Mouse (Mus musculus) lung, embryonic 15.5 days (tissue): Measurements from ENCODE around the gene Yif1a. TPM values are rescaled to one million over a fixed set of nuclear protein-coding genes. Genes with fewer than 3 reads are reported as not detected.

Experiments used
- ATAC-seq: fragments of 200-750 bp; cut with Nextera tagmentation; 2 replicates; pipeline ENCODE4 v1.8.0; 2017; ENCODE audit warnings: moderate number of reproducible peaks, borderline replicate concordance; ENCODE audit not compliant: low FRiP score, low TSS enrichment; ENCODE audit errors: extremely low read depth
- H3K27ac ChIP-seq: fragments of 300-500 bp; sonication (generic); 2 replicates; pipeline ENCODE4 v1.5.1; 2015; ENCODE audit warnings: moderate library complexity, mild to moderate bottlenecking, inconsistent platforms
- H3K27me3 ChIP-seq: fragments of 300-500 bp; sonication (generic); 2 replicates; pipeline ENCODE4 v1.6.1; 2015; ENCODE audit warnings: inconsistent platforms
- H3K36me3 ChIP-seq: fragments of 300-500 bp; sonication (generic); 2 replicates; pipeline ENCODE4 v1.6.1; 2015; ENCODE audit warnings: inconsistent platforms
- H3K4me1 ChIP-seq: fragments of 300-500 bp; sonication (generic); 2 replicates; pipeline ENCODE4 v1.6.1; 2015; ENCODE audit warnings: inconsistent platforms
- H3K4me2 ChIP-seq: fragments of 300-500 bp; sonication (generic); 2 replicates; pipeline ENCODE4 v1.6.1; 2015; ENCODE audit warnings: inconsistent platforms, mild to moderate bottlenecking, moderate library complexity
- H3K4me3 ChIP-seq: fragments of 300-500 bp; sonication (generic); 2 replicates; pipeline ENCODE4 v1.5.1; 2015; ENCODE audit warnings: mild to moderate bottlenecking, inconsistent platforms
- H3K9ac ChIP-seq: fragments of 300-500 bp; sonication (generic); 2 replicates; pipeline ENCODE4 v1.6.1; 2015; ENCODE audit warnings: inconsistent platforms
- H3K9me3 ChIP-seq: fragments of 300-500 bp; sonication (generic); 2 replicates; pipeline ENCODE4 v1.6.1; 2016; ENCODE audit warnings: inconsistent platforms
- WGBS: fragments of 180-500 bp; shearing (Covaris S2); methylation state at CpG from one replicate; pipeline ENCODE4 v1.1.7; 2015; 5-methylcytosine and 5-hydroxymethylcytosine counted together
- polyA plus RNA-seq: library from polyadenylated mRNA; unstranded; fragments of >200 nt; fragmentation: Nextera tagmentation; extraction: Ambion mirVana; gene quantifications from 2 replicates; pipeline ENCODE4 v1.2.1, GENCODE M21; 2015

Gene Yif1a
- polyA plus RNA-seq, 1 experiment from 2014 or later: 96.8 TPM

- H3K36me3 ChIP-seq: no peaks in the 10 kb centered on the region
- no peak overlapping the region for H3K27ac ChIP-seq
- WGBS: 70% methylated on average over 6 of the region's 6 CpGs
- H3K9me3 ChIP-seq: no peaks in the 10 kb centered on the region
- H3K27me3 ChIP-seq: peaks cover 8% of the 10 kb centered on the region; the same call in 1 of the 2 replicates
- no peak for ATAC-seq
- no peak overlapping the region for H3K9ac ChIP-seq
- H3K4me1 ChIP-seq: peaks cover 62% of the 10 kb centered on the region
- no peak overlapping the region for H3K4me3 ChIP-seq
- no peak overlapping the region for H3K4me2 ChIP-seq
Observed at GRCm38 (mm10) chr19:5062446-5062845, 25.9 kb upstream of the Yif1a start.

GRCm38 (mm10) chr19:5065104-5065503, 23.2 kb upstream of the Yif1a start:
- H3K27ac ChIP-seq: no peak overlapping the region
- H3K4me3 ChIP-seq: no peak overlapping the region
- peaks cover 32% of the 10 kb centered on the region for H3K27me3 ChIP-seq
- H3K36me3 ChIP-seq: no peaks in the 10 kb centered on the region
- H3K9me3 ChIP-seq: no peaks in the 10 kb centered on the region
- H3K9ac ChIP-seq: no peak overlapping the region
- ATAC-seq: no peak
- H3K4me1 ChIP-seq: peaks cover 59% of the 10 kb centered on the region
- H3K4me2 ChIP-seq: no peak overlapping the region
- 25% methylated on average over 7 of the region's 7 CpGs for WGBS

GRCm38 (mm10) chr19:5067040-5067799, 21.1 kb upstream of the Yif1a start:
- peak overlapping the region; percentile 87 for H3K27ac ChIP-seq
- H3K4me3 ChIP-seq: peak overlapping the region; percentile 62
- 6% methylated on average over 15 of the region's 15 CpGs for WGBS
- H3K9me3 ChIP-seq: no peaks in the 10 kb centered on the region
- no peak overlapping the region for H3K9ac ChIP-seq
- peak; percentile 16; the same call in 1 of the 2 replicates for ATAC-seq
- H3K4me2 ChIP-seq: peak overlapping the region; percentile 87
- peaks cover 45% of the 10 kb centered on the region for H3K27me3 ChIP-seq
- H3K36me3 ChIP-seq: no peaks in the 10 kb centered on the region
- H3K4me1 ChIP-seq: peaks cover 56% of the 10 kb centered on the region

- ATAC-seq: peak; percentile 69
- Histone ChIP-seq H3K9ac (peak within 1 kb of the TSS; percentile 65), H3K4me1 (peaks cover 62% of the 10 kb centered on the region), H3K9me3 (no peaks in the 10 kb centered on the region), H3K36me3 (no peaks in the 10 kb centered on the region), H3K27ac (peak within 1 kb of the TSS; percentile 87), H3K4me3 (peak within 1 kb of the TSS; percentile 62), H3K27me3 (peaks cover 45% of the 10 kb centered on the region), H3K4me2 (peak within 1 kb of the TSS; percentile 87)
- WGBS: 2% methylated on average over 45 of the region's 56 CpGs
Observed at GRCm38 (mm10) chr19:5067867-5068569, 20.3 kb upstream of the Yif1a start, which contains the start of gene Cd248. Gene Cd248, plus strand, starts transcription at chr19:5068078.

- Histone ChIP-seq H3K27ac (peak overlapping the region; percentile 75), H3K27me3 (peaks cover 46% of the 10 kb centered on the region), H3K36me3 (no peaks in the 10 kb centered on the region), H3K4me3 (peak overlapping the region; percentile 62), H3K4me1 (peaks cover 62% of the 10 kb centered on the region), H3K9ac (peak overlapping the region; percentile 65), H3K4me2 (peak overlapping the region; percentile 87), H3K9me3 (no peaks in the 10 kb centered on the region)
- no peak for ATAC-seq
- WGBS: 19% methylated on average over 21 of the region's 21 CpGs
Observed at GRCm38 (mm10) chr19:5068570-5069234, 19.6 kb upstream of the Yif1a start.

- no peaks in the 10 kb centered on the region for H3K36me3 ChIP-seq
- no peak for ATAC-seq
- H3K4me2 ChIP-seq: peak overlapping the region; percentile 87
- peaks cover 50% of the 10 kb centered on the region for H3K27me3 ChIP-seq
- H3K9ac ChIP-seq: peak overlapping the region; percentile 65
- peaks cover 62% of the 10 kb centered on the region for H3K4me1 ChIP-seq
- peak overlapping the region; percentile 62 for H3K4me3 ChIP-seq
- 61% methylated on average over 5 of the region's 5 CpGs for WGBS
- H3K9me3 ChIP-seq: no peaks in the 10 kb centered on the region
- peak overlapping the region; percentile 56; the same call in 1 of the 2 replicates for H3K27ac ChIP-seq
Observed at GRCm38 (mm10) chr19:5069486-5069885, 18.9 kb upstream of the Yif1a start.

GRCm38 (mm10) chr19:5069978-5070377, 18.4 kb upstream of the Yif1a start:
- peak overlapping the region; percentile 65 for H3K9ac ChIP-seq
- H3K4me1 ChIP-seq: peaks cover 62% of the 10 kb centered on the region
- 55% methylated on average over 7 of the region's 7 CpGs for WGBS

GRCm38 (mm10) chr19:5071077-5071476, 17.3 kb upstream of the Yif1a start:
- Histone ChIP-seq H3K27ac (peak overlapping the region; percentile 88), H3K9ac (peak overlapping the region; percentile 65), H3K9me3 (no peaks in the 10 kb centered on the region), H3K4me2 (peak overlapping the region; percentile 87), H3K36me3 (no peaks in the 10 kb centered on the region), H3K4me3 (peak overlapping the region; percentile 62), H3K27me3 (peaks cover 50% of the 10 kb centered on the region), H3K4me1 (peaks cover 55% of the 10 kb centered on the region)
- WGBS: 6% methylated on average over 11 of the region's 11 CpGs
- no peak for ATAC-seq

More at GRCm38 (mm10) chr19:5069978-5070377, 18.4 kb upstream of the Yif1a start:
- Histone ChIP-seq H3K27ac (peak overlapping the region; percentile 56), H3K4me3 (peak overlapping the region; percentile 62), H3K36me3 (no peaks in the 10 kb centered on the region), H3K27me3 (peaks cover 50% of the 10 kb centered on the region), H3K4me2 (peak overlapping the region; percentile 87), H3K9me3 (no peaks in the 10 kb centered on the region)
- ATAC-seq: no peak

GRCm38 (mm10) chr19:5071545-5072369, 16.6 kb upstream of the Yif1a start:
- H3K4me3 ChIP-seq: peak overlapping the region; percentile 62
- H3K9me3 ChIP-seq: no peaks in the 10 kb centered on the region
- under 1% methylated on average over 40 of the region's 40 CpGs for WGBS
- H3K27ac ChIP-seq: peak overlapping the region; percentile 88
- H3K36me3 ChIP-seq: no peaks in the 10 kb centered on the region
- peak; percentile 80 for ATAC-seq
- peaks cover 49% of the 10 kb centered on the region for H3K27me3 ChIP-seq
- peak overlapping the region; percentile 65 for H3K9ac ChIP-seq
- H3K4me2 ChIP-seq: peak overlapping the region; percentile 87
- peaks cover 52% of the 10 kb centered on the region for H3K4me1 ChIP-seq

- Histone ChIP-seq H3K36me3 (no peaks in the 10 kb centered on the region), H3K4me1 (peaks cover 44% of the 10 kb centered on the region), H3K9me3 (no peaks in the 10 kb centered on the region), H3K4me3 (peak overlapping the region; percentile 62), H3K9ac (0 out of 2 replicates have a peak overlapping the region, but pooled peaks have one; percentile 65), H3K27me3 (peaks cover 41% of the 10 kb centered on the region), H3K27ac (peak overlapping the region; percentile 88), H3K4me2 (peak overlapping the region; percentile 87)
- peak; percentile 29 for ATAC-seq
- 2% methylated on average over 20 of the region's 20 CpGs for WGBS
Observed at GRCm38 (mm10) chr19:5072389-5073019, 15.8 kb upstream of the Yif1a start.
